Mouse (Mus musculus) granulocyte monocyte progenitor cell, adult 5-6 weeks (primary cell): ENCODE measurements around the gene Lrmda. TPM values are rescaled to one million over a fixed set of nuclear protein-coding genes. Genes with fewer than 3 reads are reported as not detected.

Source experiments
- ATAC-seq: replicated peaks from 2 replicates; pipeline ENCODE4 v1.8.0; 2016; ENCODE audit warnings: mild to moderate bottlenecking, moderate TSS enrichment, inconsistent platforms; ENCODE audit not compliant: poor library complexity, severe bottlenecking
- total RNA-seq, 2 experiments: library from RNA; stranded (forward) in 1 of 2; stranded (reverse) in 1 of 2; fragments of 200-712, 200-1000 nt in 1 of 2; fragments of >200 nt in 1 of 2; fragmentation: Nextera tagmentation in 1 of 2; gene quantifications; 2 replicates each; pipeline ENCODE4 v1.2.3; 2014 to 2017

Gene Lrmda
- total RNA-seq, 2 experiments from 2014 or later: 19.3 to 30.9 TPM

GRCm38 (mm10) chr14:22146508-22147044 is 127.1 kb downstream of the Lrmda start:
- no peak for ATAC-seq

- no peak for ATAC-seq
Measured at GRCm38 (mm10) chr14:22147341-22148024, 128.0 kb downstream of the Lrmda start.

DNA sequence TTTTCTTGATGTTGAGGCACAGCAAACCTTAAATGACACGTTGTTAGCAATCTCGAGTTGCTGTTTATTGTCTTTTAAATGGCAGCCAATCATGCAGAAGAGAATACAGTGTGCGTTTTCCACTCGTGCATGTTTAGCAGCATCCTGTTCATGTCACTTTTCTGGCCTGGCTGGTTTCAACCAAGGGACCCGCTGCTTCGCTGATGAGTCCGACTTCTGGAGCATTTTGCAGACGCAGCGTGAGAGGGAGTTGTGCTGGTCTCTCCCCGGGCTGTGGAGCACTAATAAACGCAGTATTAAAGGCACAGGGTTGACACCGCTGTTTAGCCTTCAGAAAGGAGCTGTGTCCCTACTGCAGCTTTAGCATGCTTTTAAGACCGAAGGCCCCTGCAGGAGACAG is 133.2 kb downstream of the Lrmda start:
- ATAC-seq: no peak

DNA sequence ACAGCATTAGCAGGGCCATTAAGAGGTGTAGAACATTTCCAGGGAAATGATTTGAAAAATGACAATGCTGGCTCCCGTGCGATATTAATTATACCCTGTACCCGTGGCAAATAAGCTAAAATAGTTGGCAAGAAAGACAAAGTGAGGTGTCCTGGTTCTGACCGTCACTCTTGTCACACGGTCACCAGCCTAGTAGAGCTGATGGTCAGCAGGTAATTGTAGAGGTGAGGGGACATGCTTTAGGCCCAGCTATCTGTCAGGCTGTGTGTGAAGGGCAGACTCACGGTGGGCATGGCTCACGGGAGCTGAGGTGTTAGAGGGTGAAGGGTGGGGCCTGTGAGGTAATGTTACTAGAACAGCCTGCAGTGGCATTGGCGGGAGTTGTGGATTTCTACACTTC is 134.6 kb downstream of the Lrmda start:
- ATAC-seq: no peak

DNA sequence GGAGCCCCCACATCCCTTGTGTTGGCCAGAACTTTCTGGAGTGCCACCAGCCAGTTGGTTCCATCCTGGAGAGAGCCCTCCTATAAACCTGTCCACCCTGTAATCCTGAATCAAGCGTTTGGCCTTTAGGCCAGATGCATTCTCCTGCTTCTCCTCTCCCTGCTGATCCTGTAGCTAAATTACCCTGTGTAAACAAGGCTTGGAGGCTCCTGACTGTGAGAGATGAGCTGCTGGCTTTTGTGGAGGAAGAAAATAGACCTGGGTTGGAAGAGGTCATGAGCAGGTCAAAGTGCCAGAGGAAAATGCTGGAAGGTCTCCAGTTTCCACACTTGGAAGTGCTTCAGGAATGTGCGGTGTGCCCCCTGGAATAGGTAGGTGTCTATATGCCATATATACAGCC is 135.5 kb downstream of the Lrmda start:
- ATAC-seq: no peak

DNA sequence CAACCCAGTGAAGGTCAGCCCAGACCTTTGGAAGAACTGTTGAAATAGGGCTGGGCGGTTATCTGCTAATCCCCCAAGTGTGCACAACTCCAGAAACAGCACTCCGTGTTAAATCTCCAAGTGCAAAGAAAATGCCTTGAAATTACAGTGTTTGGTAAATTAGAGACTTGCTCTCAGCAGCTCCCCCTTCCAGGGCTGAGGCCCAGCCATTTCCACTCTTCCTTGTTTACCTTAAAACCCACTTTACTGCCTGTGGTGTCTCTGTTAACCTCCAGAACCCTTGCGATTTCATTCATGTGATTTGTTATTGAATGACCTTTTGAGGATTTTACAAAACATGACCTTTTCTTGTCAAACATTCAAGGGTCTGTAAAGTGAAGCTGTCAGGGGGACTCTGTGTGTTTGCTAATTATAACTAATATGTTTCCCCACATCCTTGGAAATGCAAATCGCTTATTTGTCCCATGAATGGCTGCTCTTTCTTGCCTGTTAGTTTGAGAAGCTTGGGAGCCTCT is 136.1 kb downstream of the Lrmda start:
- ATAC-seq: no peak

GRCm38 (mm10) chr14:22156991-22157390 is 137.5 kb downstream of the Lrmda start:
- no peak for ATAC-seq

GRCm38 (mm10) chr14:22161416-22161815 is 141.9 kb downstream of the Lrmda start:
- ATAC-seq: no peak

- no peak for ATAC-seq
Measured at GRCm38 (mm10) chr14:22167285-22167684, 147.8 kb downstream of the Lrmda start.

GRCm38 (mm10) chr14:22168077-22168794 is 148.7 kb downstream of the Lrmda start:
- no peak for ATAC-seq

GRCm38 (mm10) chr14:22168795-22169568 is 149.5 kb downstream of the Lrmda start:
- ATAC-seq: no peak

- no peak for ATAC-seq
Measured at GRCm38 (mm10) chr14:22174757-22175156, 155.2 kb downstream of the Lrmda start.

GRCm38 (mm10) chr14:22179761-22180160 is 160.2 kb downstream of the Lrmda start:
- ATAC-seq: no peak

DNA sequence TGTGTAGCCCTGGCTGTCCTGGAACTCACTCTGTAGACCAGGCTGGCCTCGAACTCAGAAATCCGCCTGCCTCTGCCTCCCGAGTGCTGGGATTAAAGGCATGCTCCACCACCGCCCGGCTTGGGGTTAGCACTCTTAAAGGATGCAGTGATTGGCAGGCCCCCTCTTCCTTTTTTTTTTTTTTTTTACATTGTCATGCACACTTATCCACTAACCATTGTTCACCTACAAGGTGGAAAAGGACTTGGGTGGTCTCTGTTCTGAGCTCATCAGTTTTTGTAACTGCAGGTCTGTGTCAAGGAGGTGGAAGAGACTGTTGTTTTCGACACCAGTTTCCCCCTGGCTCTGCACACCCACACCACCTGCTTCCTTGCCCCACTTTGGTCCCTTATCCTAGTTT is 162.0 kb downstream of the Lrmda start:
- no peak for ATAC-seq

- peak; percentile 97 for ATAC-seq
Measured at GRCm38 (mm10) chr14:22183195-22183594, 163.7 kb downstream of the Lrmda start.

GRCm38 (mm10) chr14:22185452-22185851 is 165.9 kb downstream of the Lrmda start:
- 0 out of 2 replicates have a peak, but pooled peaks have one; percentile 14 for ATAC-seq

DNA sequence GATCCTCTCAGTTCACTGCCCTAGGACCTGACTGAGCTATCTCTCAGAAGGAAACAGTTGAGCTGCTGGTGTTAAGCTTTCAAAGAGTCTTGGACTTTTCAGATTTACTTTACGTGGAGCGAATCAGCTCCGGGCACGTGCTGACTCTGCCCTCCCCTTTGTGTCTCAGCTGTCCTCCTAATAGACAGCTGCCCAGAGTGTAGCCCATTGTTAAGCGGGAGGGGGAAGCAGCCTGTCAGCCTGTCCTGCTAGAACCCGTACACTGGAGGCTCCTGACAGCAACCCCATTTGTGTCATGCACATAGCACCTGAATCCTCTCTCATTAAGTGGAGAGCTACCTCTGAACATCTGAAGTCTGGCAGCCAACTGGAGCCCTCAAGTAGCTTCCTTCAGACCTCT is 170.6 kb downstream of the Lrmda start:
- no peak for ATAC-seq

GRCm38 (mm10) chr14:22192185-22192584 is 172.7 kb downstream of the Lrmda start:
- ATAC-seq: no peak

- no peak for ATAC-seq
Measured at GRCm38 (mm10) chr14:22198021-22198420, 178.5 kb downstream of the Lrmda start.

GRCm38 (mm10) chr14:22198641-22199425 is 179.3 kb downstream of the Lrmda start:
- no peak for ATAC-seq
